Mouse (Mus musculus): ENCODE measurements around the gene Slc47a1. TPM values are rescaled to one million over a fixed set of nuclear protein-coding genes. Genes with fewer than 3 reads are reported as not detected.
"Not testable (repeated sequence)": the region's sequence is repeated elsewhere in the genome, so short reads cannot be mapped to it uniquely, and the experiment has no call there.

Slc47a1 gene
- polyA plus RNA-seq, 1 experiment, result 3.4 TPM

- Histone ChIP-seq H3K4me1 (replicated peaks; ENCODE audit: control insufficient read depth, insufficient read depth, low read length) (peaks cover 8% of the 10 kb centered on the region), H3K27me3 (ENCODE audit: control insufficient read depth, insufficient read depth, low read length) (no peaks in the 10 kb centered on the region), H3K27ac (ENCODE audit: control insufficient read depth, insufficient read depth, low read length) (no peak overlapping the region), H3K36me3 (ENCODE audit: control insufficient read depth, insufficient read depth, low read length) (no peaks in the 10 kb centered on the region), H3K4me3 (ENCODE audit: control insufficient read depth, insufficient read depth, low read length) (no peak overlapping the region)
- DNase-seq, result no peak
- 26% methylated on average over 2 of the region's 2 CpGs for WGBS
- TF ChIP-seq POLR2A (IDR thresholded peaks at IDR 0.05; ENCODE audit: control insufficient read depth, extremely low read depth, insufficient read depth, low read length, poor library complexity) (no peak), CTCF (IDR thresholded peaks at IDR 0.05; ENCODE audit: borderline replicate concordance, control insufficient read depth, extremely low read depth, insufficient read depth, low read length, poor library complexity) (no peak)
Measured at GRCm38 (mm10) chr11:61316864-61317263, 61.3 kb downstream of the Slc47a1 start.

- peak; percentile 26 for DNase-seq
- H3K4me1 ChIP-seq (replicated peaks; ENCODE audit: control insufficient read depth, insufficient read depth, low read length), result peaks cover 29% of the 10 kb centered on the region
Measured at GRCm38 (mm10) chr11:61310321-61310720, 67.8 kb downstream of the Slc47a1 start.

DNA sequence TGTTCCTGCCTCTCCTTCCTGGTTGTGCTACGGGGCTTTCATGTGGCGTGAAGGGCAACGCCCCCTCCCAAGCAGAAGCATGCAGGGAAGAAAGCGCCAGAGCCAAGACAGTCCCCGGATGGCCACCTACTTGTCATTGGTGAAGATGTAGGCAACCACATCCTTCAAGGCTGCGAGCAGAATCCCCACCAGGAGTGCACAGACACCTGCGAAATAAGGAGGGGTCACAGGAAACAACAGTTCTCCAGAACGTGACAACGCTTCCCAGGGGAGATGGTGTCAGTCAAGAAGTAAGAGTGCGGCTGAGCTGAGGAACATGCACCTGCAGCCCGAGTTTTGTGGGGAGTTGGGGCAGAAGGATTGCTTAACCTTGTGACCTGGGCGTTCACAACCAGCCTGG lies 68.3 kb downstream of the Slc47a1 start:
- peak overlapping the region; percentile 88 for H3K27ac ChIP-seq (ENCODE audit: control insufficient read depth, insufficient read depth, low read length)
- TF ChIP-seq POLR2A (IDR thresholded peaks at IDR 0.05; ENCODE audit: control insufficient read depth, extremely low read depth, insufficient read depth, low read length, poor library complexity) (no peak), CTCF (IDR thresholded peaks at IDR 0.05; ENCODE audit: borderline replicate concordance, control insufficient read depth, extremely low read depth, insufficient read depth, low read length, poor library complexity) (no peak)
- peaks cover 29% of the 10 kb centered on the region for H3K4me1 ChIP-seq (replicated peaks; ENCODE audit: control insufficient read depth, insufficient read depth, low read length)
- peak; percentile 70 for DNase-seq
- peak overlapping the region; percentile 3; the same call in 1 of the 2 replicates for H3K4me3 ChIP-seq (ENCODE audit: control insufficient read depth, insufficient read depth, low read length)
- 5% methylated on average over 12 of the region's 12 CpGs for WGBS
- H3K36me3 ChIP-seq (ENCODE audit: control insufficient read depth, insufficient read depth, low read length), result no peaks in the 10 kb centered on the region
- no peaks in the 10 kb centered on the region for H3K27me3 ChIP-seq (ENCODE audit: control insufficient read depth, insufficient read depth, low read length)

More at GRCm38 (mm10) chr11:61310321-61310720, 67.8 kb downstream of the Slc47a1 start:
- peak overlapping the region; percentile 88 for H3K27ac ChIP-seq (ENCODE audit: control insufficient read depth, insufficient read depth, low read length)
- H3K36me3 ChIP-seq (ENCODE audit: control insufficient read depth, insufficient read depth, low read length), result no peaks in the 10 kb centered on the region
- H3K4me3 ChIP-seq (ENCODE audit: control insufficient read depth, insufficient read depth, low read length), result peak overlapping the region; percentile 3; the same call in 1 of the 2 replicates
- TF ChIP-seq CTCF (IDR thresholded peaks at IDR 0.05; ENCODE audit: borderline replicate concordance, control insufficient read depth, extremely low read depth, insufficient read depth, low read length, poor library complexity) (no peak), POLR2A (IDR thresholded peaks at IDR 0.05; ENCODE audit: control insufficient read depth, extremely low read depth, insufficient read depth, low read length, poor library complexity) (no peak)
- WGBS, result 33% methylated on average over 7 of the region's 7 CpGs
- no peaks in the 10 kb centered on the region for H3K27me3 ChIP-seq (ENCODE audit: control insufficient read depth, insufficient read depth, low read length)

DNA sequence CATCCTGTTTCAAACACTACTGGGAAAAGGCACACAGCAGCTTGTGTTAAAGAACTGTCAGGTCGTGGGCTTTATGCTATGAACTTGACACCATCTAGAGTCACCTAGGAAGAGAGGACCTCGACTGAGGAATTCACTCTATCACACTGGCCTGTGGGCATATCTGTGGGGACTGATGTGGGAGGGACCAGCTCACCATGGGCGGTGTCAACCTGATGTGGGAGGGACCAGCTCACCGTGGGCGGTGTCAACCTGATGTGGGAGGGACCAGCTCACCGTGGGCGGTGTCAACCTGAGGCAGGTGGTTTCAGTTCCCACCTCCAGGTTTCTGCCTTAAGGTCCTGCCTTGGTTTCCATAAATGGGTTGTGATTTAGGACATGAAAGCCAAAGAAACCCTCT lies 70.3 kb downstream of the Slc47a1 start:
- TF ChIP-seq POLR2A (IDR thresholded peaks at IDR 0.05; ENCODE audit: control insufficient read depth, extremely low read depth, insufficient read depth, low read length, poor library complexity) (no peak), CTCF (IDR thresholded peaks at IDR 0.05; ENCODE audit: borderline replicate concordance, control insufficient read depth, extremely low read depth, insufficient read depth, low read length, poor library complexity) (no peak)
- no peaks in the 10 kb centered on the region for H3K27me3 ChIP-seq (ENCODE audit: control insufficient read depth, insufficient read depth, low read length)
- no peak for DNase-seq
- H3K4me3 ChIP-seq (ENCODE audit: control insufficient read depth, insufficient read depth, low read length), result no peak overlapping the region
- 72% methylated on average over 7 of the region's 7 CpGs for WGBS
- H3K27ac ChIP-seq (ENCODE audit: control insufficient read depth, insufficient read depth, low read length), result no peak overlapping the region
- peaks cover 27% of the 10 kb centered on the region for H3K4me1 ChIP-seq (replicated peaks; ENCODE audit: control insufficient read depth, insufficient read depth, low read length)
- H3K36me3 ChIP-seq (ENCODE audit: control insufficient read depth, insufficient read depth, low read length), result no peaks in the 10 kb centered on the region

DNA sequence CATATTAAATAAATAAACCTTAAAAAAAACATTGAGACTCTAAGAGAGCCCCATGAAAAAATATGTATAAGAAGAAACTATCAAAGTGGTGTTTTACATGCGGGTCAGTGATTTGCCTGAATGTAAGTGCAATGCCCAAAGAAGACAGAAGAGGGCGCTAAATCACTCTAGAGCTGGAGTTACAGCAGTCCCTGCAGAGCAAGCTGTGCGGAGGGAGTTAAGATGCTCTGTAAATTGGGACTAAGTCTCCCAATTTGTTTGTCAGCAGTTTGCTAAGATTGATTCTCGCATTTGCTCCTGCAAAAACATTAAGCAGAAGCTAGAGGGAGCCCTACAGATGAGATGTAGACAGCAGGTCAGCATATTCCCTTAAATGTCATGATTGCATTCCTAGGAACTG lies 72.8 kb downstream of the Slc47a1 start:
- H3K27ac ChIP-seq (ENCODE audit: control insufficient read depth, insufficient read depth, low read length), result no peak overlapping the region
- no peak overlapping the region for H3K4me3 ChIP-seq (ENCODE audit: control insufficient read depth, insufficient read depth, low read length)
- peaks cover 12% of the 10 kb centered on the region for H3K4me1 ChIP-seq (replicated peaks; ENCODE audit: control insufficient read depth, insufficient read depth, low read length)
- no peaks in the 10 kb centered on the region for H3K27me3 ChIP-seq (ENCODE audit: control insufficient read depth, insufficient read depth, low read length)
- H3K36me3 ChIP-seq (ENCODE audit: control insufficient read depth, insufficient read depth, low read length), result no peaks in the 10 kb centered on the region
- peak; percentile 77 for DNase-seq
- no peak for TF ChIP-seq POLR2A (IDR thresholded peaks at IDR 0.05; ENCODE audit: control insufficient read depth, extremely low read depth, insufficient read depth, low read length, poor library complexity)
- no peak for TF ChIP-seq CTCF (IDR thresholded peaks at IDR 0.05; ENCODE audit: borderline replicate concordance, control insufficient read depth, extremely low read depth, insufficient read depth, low read length, poor library complexity)
- 68% methylated on average over 4 of the region's 4 CpGs for WGBS

GRCm38 (mm10) chr11:61304535-61304934 lies 73.6 kb downstream of the Slc47a1 start:
- H3K36me3 ChIP-seq (ENCODE audit: control insufficient read depth, insufficient read depth, low read length); H3K27me3 ChIP-seq (ENCODE audit: control insufficient read depth, insufficient read depth, low read length); H3K4me1 ChIP-seq (replicated peaks; ENCODE audit: control insufficient read depth, insufficient read depth, low read length); DNase-seq; H3K27ac ChIP-seq (ENCODE audit: control insufficient read depth, insufficient read depth, low read length); H3K4me3 ChIP-seq (ENCODE audit: control insufficient read depth, insufficient read depth, low read length): not testable (repeated sequence)
- 98% methylated on average over 6 of the region's 10 CpGs for WGBS

GRCm38 (mm10) chr11:61300716-61301392 lies 77.3 kb downstream of the Slc47a1 start:
- 85% methylated on average over 14 of the region's 16 CpGs for WGBS
- Histone ChIP-seq H3K4me1 (replicated peaks; ENCODE audit: control insufficient read depth, insufficient read depth, low read length) (peaks cover 2% of the 10 kb centered on the region; the same call in 1 of the 2 replicates), H3K36me3 (ENCODE audit: control insufficient read depth, insufficient read depth, low read length) (no peaks in the 10 kb centered on the region), H3K27me3 (ENCODE audit: control insufficient read depth, insufficient read depth, low read length) (no peaks in the 10 kb centered on the region), H3K4me3 (ENCODE audit: control insufficient read depth, insufficient read depth, low read length) (no peak overlapping the region), H3K27ac (ENCODE audit: control insufficient read depth, insufficient read depth, low read length) (no peak overlapping the region)
- TF ChIP-seq CTCF (IDR thresholded peaks at IDR 0.05; ENCODE audit: borderline replicate concordance, control insufficient read depth, extremely low read depth, insufficient read depth, low read length, poor library complexity), result no peak
- no peak for TF ChIP-seq POLR2A (IDR thresholded peaks at IDR 0.05; ENCODE audit: control insufficient read depth, extremely low read depth, insufficient read depth, low read length, poor library complexity)
- no peak for DNase-seq

All from thymus, adult 2 months (tissue).